Mouse (Mus musculus): ENCODE measurements around the gene Limd1. TPM values are rescaled to one million over a fixed set of nuclear protein-coding genes. Genes with fewer than 3 reads are reported as not detected.
A peak's percentile ranks its signal among the peaks of the same experiment; 100 is the strongest.

Limd1 gene
- total and polyA plus RNA-seq, 3 experiments: 28.7 to 48.8 (median 33.0) TPM

DNA sequence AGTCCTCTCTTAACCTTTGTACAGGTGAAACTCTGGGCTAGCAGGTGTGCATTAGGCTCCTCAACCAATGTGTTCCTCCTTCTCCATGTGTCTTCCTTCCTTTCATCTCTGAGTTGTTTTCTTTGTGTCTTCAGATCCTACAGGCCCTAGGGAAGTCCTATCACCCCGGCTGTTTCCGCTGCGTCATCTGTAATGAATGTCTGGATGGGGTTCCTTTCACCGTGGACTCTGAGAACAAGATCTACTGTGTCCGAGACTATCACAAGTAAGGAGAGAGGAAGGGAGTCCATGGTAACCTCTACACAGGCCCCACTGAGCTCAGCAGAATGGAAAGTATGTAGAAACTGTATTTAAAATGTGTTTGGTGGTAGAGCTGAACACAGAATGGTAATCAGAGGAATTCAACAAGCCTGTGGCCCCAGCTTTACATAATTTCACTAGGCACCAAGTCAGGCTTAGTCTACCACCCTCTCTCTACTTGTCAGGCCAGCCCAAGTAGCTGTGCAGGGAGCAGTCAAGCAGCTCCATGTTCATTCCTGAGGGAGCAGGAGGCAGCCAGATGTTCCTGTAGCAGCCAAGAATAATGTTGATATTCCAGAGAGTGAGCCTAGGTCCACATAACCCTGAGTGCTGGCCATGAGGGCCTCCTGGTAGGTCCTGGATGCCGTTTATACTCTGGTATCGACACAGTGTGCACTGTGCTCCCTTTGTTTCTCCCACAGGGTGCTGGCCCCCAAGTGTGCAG is 38.3 kb downstream of the Limd1 start:
- DNase-seq: no peak

DNA sequence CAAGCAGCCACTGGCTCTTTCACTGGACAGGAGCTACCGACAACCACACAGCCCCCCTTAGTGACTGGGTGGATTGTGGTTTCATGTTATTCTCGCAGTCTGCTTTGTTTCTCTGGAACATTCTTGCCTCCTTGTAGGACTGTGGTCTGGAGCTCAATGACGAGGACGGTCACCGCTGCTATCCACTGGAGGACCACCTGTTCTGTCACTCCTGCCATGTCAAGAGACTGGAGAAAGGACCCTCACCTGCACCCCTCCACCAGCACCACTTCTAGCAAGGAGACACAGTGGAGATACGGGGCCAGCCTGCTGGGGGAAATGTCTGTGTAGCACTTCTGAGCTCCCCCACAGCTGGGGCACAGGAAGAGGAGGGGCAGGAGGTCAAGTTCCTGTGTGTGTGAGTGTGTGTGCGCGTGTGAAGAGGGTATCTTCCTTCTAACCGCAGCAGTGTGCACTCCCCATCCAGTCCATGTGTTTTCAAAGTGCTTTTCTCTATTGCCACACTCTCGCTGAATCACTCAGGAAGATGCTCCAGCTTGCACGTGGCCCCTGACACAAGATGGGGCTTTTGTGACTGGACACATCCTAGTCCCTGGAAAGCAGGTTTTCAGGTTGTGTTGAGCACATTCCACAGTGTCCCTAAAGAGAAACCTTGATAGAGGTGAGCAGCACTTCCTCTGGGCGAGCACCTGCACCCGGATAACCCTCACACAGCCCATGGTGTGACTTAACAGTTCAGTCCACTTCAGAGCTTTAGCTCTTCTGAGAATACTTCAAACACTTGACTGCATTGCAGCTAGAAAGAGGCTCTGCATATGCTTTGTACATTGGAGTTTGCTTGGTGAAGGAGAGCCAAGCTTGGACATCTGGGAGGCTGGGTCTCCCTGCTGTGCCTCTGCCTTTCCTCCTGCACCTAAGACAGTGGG is 40.7 kb downstream of the Limd1 start:
- no peak for DNase-seq

DNA sequence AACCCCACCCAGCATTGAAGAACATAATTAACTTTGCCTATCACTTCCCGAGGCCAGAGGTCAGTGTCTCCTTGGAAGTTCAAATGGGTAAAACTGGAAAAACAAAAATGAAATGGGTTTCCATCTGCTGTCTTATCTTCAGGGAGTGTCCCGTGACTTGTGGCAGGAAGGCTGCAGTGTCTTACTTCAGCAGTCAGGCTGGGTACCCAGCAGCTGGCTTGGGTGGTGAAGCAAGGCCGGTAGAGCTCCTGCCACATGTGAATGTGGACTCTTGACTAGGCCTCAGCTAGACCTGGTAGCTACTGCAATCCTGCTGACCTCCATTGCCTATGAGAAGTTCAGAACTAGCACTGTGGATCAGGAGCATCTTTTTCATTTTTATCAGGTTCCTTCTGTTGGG is 42.2 kb downstream of the Limd1 start:
- no peak for DNase-seq

DNA sequence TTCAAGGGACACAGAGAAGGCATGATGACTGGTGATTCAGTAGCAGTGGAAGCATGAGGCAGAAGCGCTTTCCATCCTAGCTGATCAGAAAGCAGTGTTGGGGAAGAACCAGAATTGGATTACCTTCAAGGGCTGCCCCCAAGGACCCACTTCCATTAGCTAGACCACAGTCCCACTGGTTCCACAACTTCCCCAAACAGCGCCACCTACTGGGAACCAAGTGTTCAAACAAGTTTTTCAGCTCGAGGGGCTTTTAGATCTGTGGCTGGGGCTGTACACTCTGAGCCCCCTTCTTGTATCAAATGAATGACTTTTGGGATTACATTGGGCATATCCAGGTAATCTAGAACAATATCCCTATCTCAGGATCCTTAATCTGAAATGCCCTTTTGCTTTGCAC is 45.2 kb downstream of the Limd1 start:
- no peak for DNase-seq

DNA sequence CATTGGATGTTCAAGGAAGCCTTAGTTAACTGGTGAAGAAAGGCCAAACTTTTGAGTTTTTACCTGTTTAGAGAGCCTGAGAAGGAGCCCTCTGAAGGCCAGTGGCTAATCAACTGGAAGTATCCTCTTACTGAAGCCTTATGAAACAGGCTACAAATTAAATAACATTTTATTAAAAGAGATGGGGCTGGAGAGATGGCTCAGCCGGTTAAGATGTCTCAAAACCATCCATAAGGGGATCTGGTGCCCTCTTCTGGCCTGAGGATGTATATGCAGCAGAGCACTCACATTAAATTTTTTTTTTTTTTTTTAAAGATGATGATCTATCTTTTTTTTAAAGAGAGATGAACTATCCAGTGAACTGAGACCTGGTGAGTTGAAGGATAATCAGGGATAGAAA is 46.6 kb downstream of the Limd1 start:
- DNase-seq: peak; percentile 53

DNA sequence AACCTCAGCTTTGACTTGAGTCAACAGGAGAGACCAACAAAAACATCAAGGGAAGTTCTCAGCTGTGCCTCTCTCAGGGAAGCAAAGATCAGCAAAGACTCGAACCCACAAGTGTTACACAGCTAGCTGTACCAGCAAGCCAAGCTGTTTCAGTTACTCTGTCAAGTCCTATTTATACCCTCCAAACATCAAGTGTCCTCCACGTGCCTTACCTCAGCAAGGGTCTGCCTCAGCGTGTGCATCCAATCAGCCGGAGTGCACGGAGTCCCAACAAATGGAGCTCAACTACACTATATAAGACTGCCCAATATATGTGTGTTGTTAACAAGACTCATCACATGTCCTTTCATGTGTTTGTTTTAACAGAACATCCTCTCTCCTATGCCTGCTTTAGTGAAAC is 48.0 kb downstream of the Limd1 start:
- DNase-seq: no peak

GRCm38 (mm10) chr9:123528087-123528925 is 49.8 kb downstream of the Limd1 start:
- peak; percentile 19 for DNase-seq

DNA sequence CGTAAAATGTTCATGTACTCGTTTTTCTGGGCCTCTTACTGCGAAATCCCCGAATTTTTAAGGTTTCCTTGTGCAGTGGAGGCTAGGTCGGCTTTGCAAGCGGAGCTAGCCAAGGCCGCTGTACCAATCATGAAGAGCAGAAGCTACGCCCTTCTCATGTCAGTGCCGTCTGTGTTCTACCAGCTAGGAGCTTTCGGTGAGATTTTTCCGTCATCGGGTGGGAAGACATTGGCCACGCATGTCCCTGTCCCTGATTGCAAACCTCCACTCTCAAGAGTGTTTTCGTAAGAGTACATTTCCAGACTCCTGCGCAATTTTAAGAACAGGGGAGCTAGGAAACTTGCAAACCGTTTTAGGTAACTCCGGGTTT is 50.4 kb downstream of the Limd1 start:
- peak; percentile 71 for DNase-seq

- peak; percentile 99 for DNase-seq
These were observed 51.1 kb downstream of the Limd1 start, which contains the start of gene Sacm1l for GRCm38 (mm10) chr9:123529392-123530157. TSS of gene Sacm1l (plus strand) at chr9:123529759.

GRCm38 (mm10) chr9:123530158-123530475 is 51.6 kb downstream of the Limd1 start:
- no peak for DNase-seq

DNA sequence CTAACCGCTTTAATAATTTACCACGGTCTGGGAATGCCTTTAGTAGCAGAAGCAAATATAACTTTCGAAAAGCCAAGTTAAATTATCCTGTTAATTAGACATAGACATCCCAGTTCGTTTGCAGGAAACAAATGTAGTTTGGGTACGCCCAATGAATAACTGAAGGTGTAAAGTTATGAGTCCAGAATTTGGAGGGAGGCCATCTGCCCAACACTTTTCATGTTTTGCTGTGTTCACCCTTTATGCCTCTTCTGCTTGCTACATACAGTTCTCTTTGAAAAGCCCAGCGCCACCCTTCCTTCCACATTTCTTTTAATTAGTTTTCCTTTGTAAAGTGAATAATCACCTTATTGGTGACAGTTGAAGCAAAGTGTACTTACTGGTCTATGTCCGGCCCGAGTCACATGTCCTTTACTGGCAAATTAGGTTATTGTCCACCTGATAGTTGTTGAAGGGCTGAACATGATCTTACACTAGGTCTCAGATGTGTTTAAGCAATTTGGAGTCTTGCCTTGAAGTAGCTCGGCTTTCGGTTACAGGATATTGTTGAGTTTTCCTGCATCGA is 52.1 kb downstream of the Limd1 start:
- peak; percentile 18 for DNase-seq

GRCm38 (mm10) chr9:123531234-123531633 is 52.7 kb downstream of the Limd1 start:
- no peak for DNase-seq

GRCm38 (mm10) chr9:123536613-123537012 is 58.1 kb downstream of the Limd1 start:
- no peak for DNase-seq

GRCm38 (mm10) chr9:123538189-123538588 is 59.7 kb downstream of the Limd1 start:
- DNase-seq: no peak

DNA sequence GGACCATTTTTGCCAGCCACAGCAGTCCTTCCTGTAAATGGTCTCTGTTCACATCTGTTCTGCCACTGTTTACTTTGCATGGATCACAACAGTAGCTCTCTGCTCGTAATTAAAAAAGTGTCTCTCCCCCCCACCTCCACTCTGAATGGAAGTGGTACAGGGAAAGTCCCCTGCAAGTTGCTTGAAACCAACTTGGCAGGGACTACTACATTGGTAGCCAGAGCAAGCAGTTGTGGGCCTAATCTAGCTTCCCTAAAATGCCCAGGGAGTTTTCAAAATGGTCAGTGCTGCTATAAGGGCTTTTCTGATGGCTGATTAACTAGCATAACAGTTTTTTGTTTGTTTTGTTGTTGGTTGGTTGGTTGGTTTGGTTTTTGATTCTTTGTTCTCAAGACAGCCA is 60.6 kb downstream of the Limd1 start:
- DNase-seq: no peak

- DNase-seq: no peak
These were observed 61.3 kb downstream of the Limd1 start for GRCm38 (mm10) chr9:123539823-123540222.

DNA sequence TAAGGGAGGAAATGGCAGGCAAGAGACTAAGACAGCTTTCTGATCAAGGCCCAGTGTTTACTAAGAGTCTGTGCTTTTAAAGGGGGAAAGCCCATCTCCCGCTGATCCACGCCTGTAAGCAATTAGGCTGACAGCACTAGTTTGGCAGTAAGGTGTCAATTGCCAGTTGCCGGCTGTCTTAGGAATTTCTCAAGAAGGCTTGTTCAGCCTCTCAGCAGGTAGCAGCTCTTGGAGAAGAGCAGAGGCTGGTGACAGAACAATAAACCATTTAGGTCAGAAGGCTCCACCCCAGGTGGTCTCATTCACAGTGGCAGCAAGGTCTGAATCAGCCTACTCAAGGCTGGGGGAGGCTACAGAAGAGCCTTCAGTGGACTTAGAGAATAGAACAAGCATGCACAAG is 76.1 kb downstream of the Limd1 start:
- DNase-seq: no peak

Data from adrenal gland, adult 2 months (tissue).